Mouse (Mus musculus) bone marrow, adult 2 months (tissue): ENCODE data around the gene Lrch2.

Source experiments
- CTCF ChIP-seq: fragments of 200-500 bp; IDR thresholded peaks from 2 replicates; pipeline ENCODE4 v1.5.1; 2011; ENCODE audit warnings: low read length, control low read depth; ENCODE audit not compliant: control insufficient read depth, insufficient read depth
- POLR2A ChIP-seq: fragments of 200-500 bp; IDR thresholded peaks from 2 replicates; pipeline ENCODE4 v1.6.1; 2011; ENCODE audit warnings: low read depth, mild to moderate bottlenecking, control low read depth, low read length, borderline replicate concordance; ENCODE audit not compliant: control insufficient read depth

- TF ChIP-seq CTCF (no peak), POLR2A (no peak)
These were observed 124.1 kb downstream of the Lrch2 start for GRCm38 (mm10) chrX:147429753-147430152.
